Mouse (Mus musculus) limb, embryonic 14.5 days (tissue): ENCODE data around the gene Nhej1. TPM values are rescaled to one million over a fixed set of nuclear protein-coding genes. Genes with fewer than 3 reads are reported as not detected.

Source experiments
- ATAC-seq: fragments of 200-750 bp; cut with Nextera tagmentation; 2 replicates; pipeline ENCODE4 v1.8.0; 2017; ENCODE audit warnings: low read depth, moderate number of reproducible peaks, moderate TSS enrichment; ENCODE audit not compliant: low FRiP score
- DNase-seq: peaks from one replicate; pipeline ENCODE4 v3.0.0-alpha.2; 2015; ENCODE audit warnings: low spot score
- H3K27ac ChIP-seq: fragments of 300-500 bp; sonication (generic); replicated peaks from 2 replicates; pipeline ENCODE4 v1.5.1; 2014; ENCODE audit warnings: low read depth, mild to moderate bottlenecking, low read length, moderate library complexity, mixed read lengths
- H3K27me3 ChIP-seq: fragments of 300-500 bp; sonication (generic); 2 replicates; pipeline ENCODE4 v1.6.1; 2014; ENCODE audit warnings: low read length, mixed read lengths; ENCODE audit not compliant: control insufficient read depth, insufficient read depth
- H3K36me3 ChIP-seq: fragments of 300-500 bp; sonication (generic); 2 replicates; pipeline ENCODE4 v1.6.1; 2014; ENCODE audit warnings: mild to moderate bottlenecking, low read length, moderate library complexity, mixed read lengths; ENCODE audit not compliant: control insufficient read depth, insufficient read depth
- H3K4me1 ChIP-seq: fragments of 300-500 bp; sonication (generic); 2 replicates; pipeline ENCODE4 v1.6.1; 2014; ENCODE audit warnings: antibody characterized with exemption, low read length, mixed read lengths; ENCODE audit not compliant: control insufficient read depth, insufficient read depth
- H3K4me2 ChIP-seq: fragments of 300-500 bp; sonication (generic); replicated peaks from 2 replicates; pipeline ENCODE4 v1.6.1; 2014; ENCODE audit warnings: low read depth, mild to moderate bottlenecking, low read length, moderate library complexity; ENCODE audit not compliant: severe bottlenecking
- H3K4me3 ChIP-seq: fragments of 300-500 bp; sonication (generic); replicated peaks from 2 replicates; pipeline ENCODE4 v1.5.1; 2014; ENCODE audit warnings: low read length
- H3K9ac ChIP-seq: fragments of 300-500 bp; sonication (generic); 2 replicates; pipeline ENCODE4 v1.6.1; 2014; ENCODE audit warnings: mild to moderate bottlenecking, low read depth, low read length, moderate library complexity; ENCODE audit not compliant: severe bottlenecking
- H3K9me3 ChIP-seq: fragments of 300-500 bp; sonication (generic); 2 replicates; pipeline ENCODE4 v1.6.1; 2016; ENCODE audit warnings: low read length; ENCODE audit not compliant: control insufficient read depth
- POLR2A ChIP-seq: fragments of 200-500 bp; IDR thresholded peaks from 2 replicates; pipeline ENCODE4 v1.8.0; 2012; ENCODE audit warnings: inconsistent platforms, mild to moderate bottlenecking, moderate library complexity, borderline replicate concordance; ENCODE audit not compliant: insufficient read depth, insufficient read length; ENCODE audit errors: extremely low read depth
- WGBS: fragments of 180-500 bp; shearing (Covaris S2); extraction: QIAGEN DNeasy Blood & Tissue Kit; methylation state at CpG from one replicate; pipeline ENCODE4 v1.1.7; 2014; 5-methylcytosine and 5-hydroxymethylcytosine counted together
- polyA plus RNA-seq, 2 experiments: library from polyadenylated mRNA; depleted of rRNA in 1 of 2; stranded (reverse) in 1 of 2; unstranded in 1 of 2; fragments of >200 nt; fragmentation: Nextera tagmentation in 1 of 2; extraction: Ambion mirVana in 1 of 2; gene quantifications; 2 replicates each; pipeline versions ENCODE4 v1.2.1 to v1.2.3; 2012 to 2014

Gene Nhej1
- 4.4 and 4.8 TPM in 2 replicates for polyA plus RNA-seq (2012; rRNA removed)
- polyA plus RNA-seq (2014; fragmentation: Nextera tagmentation; extraction: Ambion mirVana), result 7.8 and 10.8 TPM in 2 replicates

DNA sequence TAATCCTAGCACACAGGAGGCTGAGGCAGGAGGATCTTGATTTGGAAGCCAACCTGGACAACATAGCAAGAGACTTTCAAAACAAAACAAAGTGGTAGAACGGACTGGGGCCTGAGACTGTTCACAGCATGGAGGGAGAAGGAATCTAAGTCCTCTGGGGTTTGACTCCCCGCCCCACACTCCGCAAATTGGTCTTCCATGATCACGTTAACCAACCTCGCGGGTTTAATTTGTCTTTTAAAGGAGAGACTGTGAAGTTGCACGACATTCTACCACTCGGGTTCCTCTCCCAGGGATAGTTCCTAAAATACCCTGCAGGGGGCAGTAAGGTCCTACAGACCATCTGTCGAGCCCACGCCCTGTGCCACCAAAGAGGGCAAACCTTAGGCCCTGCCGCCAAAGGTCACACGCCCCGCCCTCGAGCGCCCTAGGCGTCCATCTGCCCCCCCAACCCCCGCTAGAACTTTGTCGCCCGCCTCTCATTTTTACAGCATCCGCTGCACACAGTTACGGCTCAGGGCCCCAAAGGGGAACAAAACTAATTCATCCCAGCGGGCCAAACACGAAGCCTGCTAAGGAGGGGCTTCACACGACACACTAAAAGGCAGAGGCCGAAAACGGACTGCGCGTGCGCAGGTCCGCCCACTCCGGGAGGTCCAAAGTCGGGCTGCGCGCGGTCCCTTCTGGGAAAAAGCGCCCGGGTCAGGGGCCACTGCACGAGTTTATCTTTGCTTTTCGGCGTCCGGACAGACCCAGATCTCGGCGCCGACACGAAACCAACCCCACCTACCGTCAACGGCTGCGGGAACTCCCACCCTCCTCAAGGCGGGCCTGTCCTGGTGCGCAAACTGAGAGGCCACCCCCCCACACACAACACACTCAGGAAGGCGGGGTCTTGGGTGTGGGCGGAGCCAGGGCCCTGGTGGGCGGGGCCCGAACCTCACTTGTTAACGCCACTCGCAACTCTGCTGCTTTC is at the start of gene Nhej1:
TSS of gene Nhej1 (minus strand) at position 855 of the 976 bp plus-strand sequence.
- ATAC-seq, result peak; percentile 97
- Histone ChIP-seq H3K4me2 (peak within 1 kb of the TSS; percentile 64), H3K4me1 (0 out of 2 replicates have a peak, but pooled peaks cover 5% of the 10 kb centered on the region), H3K27ac (peak within 1 kb of the TSS; percentile 92), H3K9me3 (no peaks in the 10 kb centered on the region), H3K9ac (peak within 1 kb of the TSS; percentile 64), H3K4me3 (peak within 1 kb of the TSS; percentile 53), H3K36me3 (no peaks in the 10 kb centered on the region), H3K27me3 (no peaks in the 10 kb centered on the region)
- 0 out of 2 replicates have a peak, but pooled peaks have one; percentile 16 for TF ChIP-seq POLR2A
- DNase-seq, result peak; percentile 96
- WGBS, result 1% methylated on average over 55 of the region's 56 CpGs

DNA sequence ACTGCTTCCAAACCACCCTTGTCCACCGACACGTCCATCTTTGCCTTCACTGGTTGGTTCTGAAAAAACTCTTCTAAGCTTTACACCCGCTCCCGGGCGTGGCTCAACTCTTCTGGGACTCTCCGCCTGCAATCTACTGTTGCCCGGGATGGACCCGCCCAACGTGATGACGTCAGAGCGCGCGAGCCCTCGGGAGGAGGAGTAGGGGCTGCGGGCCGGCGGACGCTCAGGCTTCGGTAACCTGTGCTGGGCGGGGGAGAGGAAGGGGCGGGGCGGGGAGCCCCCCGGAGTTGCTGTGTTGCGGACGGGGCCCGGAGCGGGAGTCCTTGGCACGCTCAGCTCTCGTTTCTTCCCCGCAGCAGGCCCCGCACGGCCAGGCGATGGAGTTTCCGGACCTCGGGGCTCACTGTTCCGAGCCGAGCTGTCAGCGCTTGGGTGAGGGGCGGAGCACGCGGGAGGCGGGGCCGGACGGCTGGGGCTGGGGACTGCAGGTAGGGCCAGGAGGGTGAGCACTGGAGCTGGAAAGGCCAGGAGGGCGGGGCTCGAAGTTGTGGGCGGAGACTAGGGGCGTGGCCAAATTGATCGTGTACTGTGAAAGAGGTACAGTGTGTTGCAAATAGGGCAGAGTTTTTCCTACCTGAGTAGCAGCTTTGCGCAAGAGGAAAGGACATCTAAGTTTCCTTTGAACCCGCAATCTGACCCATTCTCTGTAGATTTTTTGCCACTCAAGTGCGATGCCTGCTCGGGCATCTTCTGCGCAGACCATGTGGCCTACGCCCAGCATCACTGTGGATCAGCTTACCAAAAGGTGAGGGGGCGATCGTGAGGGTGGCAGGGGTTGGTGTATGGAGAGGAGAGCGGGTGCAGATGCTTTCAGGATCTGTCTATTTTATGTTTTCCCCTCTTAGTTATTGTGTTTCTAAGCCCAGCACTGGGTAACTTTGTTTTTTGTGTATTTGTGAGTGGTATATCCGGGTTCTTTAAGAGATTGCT is 43.8 kb upstream of the Nhej1 start, which contains the start of gene Zfand2b:
TSS of gene Zfand2b (plus strand) at position 175 of the 993 bp plus-strand sequence.
- H3K9ac ChIP-seq, result peak within 1 kb of the TSS; percentile 56
- DNase-seq, result peak; percentile 95
- peaks cover 35% of the 10 kb centered on the region for H3K36me3 ChIP-seq
- ATAC-seq, result peak; percentile 98
- TF ChIP-seq POLR2A, result peak; percentile 54; the same call in 1 of the 2 replicates
- H3K27me3 ChIP-seq, result no peaks in the 10 kb centered on the region
- peak within 1 kb of the TSS; percentile 56 for H3K4me2 ChIP-seq
- peaks cover 10% of the 10 kb centered on the region for H3K4me1 ChIP-seq
- 2% methylated on average over 54 of the region's 59 CpGs for WGBS
- peak within 1 kb of the TSS; percentile 81 for H3K27ac ChIP-seq
- no peaks in the 10 kb centered on the region for H3K9me3 ChIP-seq
- peak within 1 kb of the TSS; percentile 72 for H3K4me3 ChIP-seq

GRCm38 (mm10) chr1:75168093-75168471 is 43.1 kb upstream of the Nhej1 start:
- Histone ChIP-seq H3K27ac (peak overlapping the region; percentile 81; the same call in 1 of the 2 replicates), H3K9me3 (no peaks in the 10 kb centered on the region), H3K4me2 (peak overlapping the region; percentile 56), H3K36me3 (peaks cover 28% of the 10 kb centered on the region), H3K9ac (peak overlapping the region; percentile 56), H3K4me3 (peak overlapping the region; percentile 72), H3K4me1 (peaks cover 10% of the 10 kb centered on the region), H3K27me3 (no peaks in the 10 kb centered on the region)
- WGBS, result 8% methylated on average over 7 of the region's 7 CpGs
- ATAC-seq (no peak; the same call in 1 of the 2 replicates), DNase-seq (no peak)
- no peak for TF ChIP-seq POLR2A

GRCm38 (mm10) chr1:75160256-75160617 is 35.2 kb upstream of the Nhej1 start:
- Histone ChIP-seq H3K9ac (no peak overlapping the region), H3K4me1 (no peaks in the 10 kb centered on the region), H3K9me3 (no peaks in the 10 kb centered on the region), H3K27me3 (no peaks in the 10 kb centered on the region), H3K36me3 (no peaks in the 10 kb centered on the region), H3K4me3 (no peak overlapping the region), H3K4me2 (no peak overlapping the region), H3K27ac (no peak overlapping the region)
- no peak for DNase-seq
- no peak for TF ChIP-seq POLR2A
- ATAC-seq, result no peak
- WGBS, result 77% methylated on average over 4 of the region's 4 CpGs
